Mouse (Mus musculus) neural tube, embryonic 15.5 days (tissue): ENCODE results near the gene Tmem230. TPM values are rescaled to one million over a fixed set of nuclear protein-coding genes. Genes with fewer than 3 reads are reported as not detected.
A peak's percentile ranks its signal among the peaks of the same experiment; 100 is the strongest.
"Not testable (repeated sequence)": the region's sequence is repeated elsewhere in the genome, so short reads cannot be mapped to it uniquely, and the experiment has no call there.

Experiments
- ATAC-seq: fragments of 200-750 bp; cut with Nextera tagmentation; 2 replicates; pipeline ENCODE4 v1.8.0; 2017; ENCODE audit warnings: mild to moderate bottlenecking, moderate TSS enrichment, moderate library complexity; ENCODE audit not compliant: low FRiP score
- H3K27ac ChIP-seq: fragments of 300-500 bp; sonication (generic); replicated peaks from 2 replicates; pipeline ENCODE4 v1.5.1; 2015; ENCODE audit warnings: mild to moderate bottlenecking, inconsistent platforms
- H3K27me3 ChIP-seq: fragments of 300-500 bp; sonication (generic); replicated peaks from 2 replicates; pipeline ENCODE4 v1.6.1; 2015; ENCODE audit warnings: inconsistent platforms
- H3K36me3 ChIP-seq: fragments of 300-500 bp; sonication (generic); 2 replicates; pipeline ENCODE4 v1.6.1; 2015; ENCODE audit warnings: inconsistent platforms
- H3K4me1 ChIP-seq: fragments of 300-500 bp; sonication (generic); 2 replicates; pipeline ENCODE4 v1.6.1; 2015; ENCODE audit warnings: inconsistent platforms
- H3K4me2 ChIP-seq: fragments of 300-500 bp; sonication (generic); 2 replicates; pipeline ENCODE4 v1.6.1; 2015; ENCODE audit warnings: inconsistent platforms, mild to moderate bottlenecking, moderate library complexity
- H3K4me3 ChIP-seq: fragments of 300-500 bp; sonication (generic); replicated peaks from 2 replicates; pipeline ENCODE4 v1.5.1; 2015; ENCODE audit warnings: mild to moderate bottlenecking, inconsistent platforms
- H3K9ac ChIP-seq: fragments of 300-500 bp; sonication (generic); replicated peaks from 2 replicates; pipeline ENCODE4 v1.6.1; 2015; ENCODE audit warnings: mild to moderate bottlenecking, inconsistent platforms
- H3K9me3 ChIP-seq: fragments of 300-500 bp; sonication (generic); replicated peaks from 2 replicates; pipeline ENCODE4 v1.6.1; 2016; ENCODE audit warnings: inconsistent platforms
- WGBS: fragments of 180-500 bp; shearing (Covaris S2); methylation state at CpG from one replicate; pipeline ENCODE4 v1.1.7; 2015; ENCODE audit warnings: mixed read lengths; 5-methylcytosine and 5-hydroxymethylcytosine counted together
- polyA plus RNA-seq: library from polyadenylated mRNA; unstranded; fragments of >200 nt; fragmentation: Nextera tagmentation; extraction: Ambion mirVana; gene quantifications from 2 replicates; pipeline ENCODE4 v1.2.1, GENCODE M21; 2015

Gene Tmem230
- polyA plus RNA-seq, 1 experiment from 2014 or later, result 40.8 TPM

DNA sequence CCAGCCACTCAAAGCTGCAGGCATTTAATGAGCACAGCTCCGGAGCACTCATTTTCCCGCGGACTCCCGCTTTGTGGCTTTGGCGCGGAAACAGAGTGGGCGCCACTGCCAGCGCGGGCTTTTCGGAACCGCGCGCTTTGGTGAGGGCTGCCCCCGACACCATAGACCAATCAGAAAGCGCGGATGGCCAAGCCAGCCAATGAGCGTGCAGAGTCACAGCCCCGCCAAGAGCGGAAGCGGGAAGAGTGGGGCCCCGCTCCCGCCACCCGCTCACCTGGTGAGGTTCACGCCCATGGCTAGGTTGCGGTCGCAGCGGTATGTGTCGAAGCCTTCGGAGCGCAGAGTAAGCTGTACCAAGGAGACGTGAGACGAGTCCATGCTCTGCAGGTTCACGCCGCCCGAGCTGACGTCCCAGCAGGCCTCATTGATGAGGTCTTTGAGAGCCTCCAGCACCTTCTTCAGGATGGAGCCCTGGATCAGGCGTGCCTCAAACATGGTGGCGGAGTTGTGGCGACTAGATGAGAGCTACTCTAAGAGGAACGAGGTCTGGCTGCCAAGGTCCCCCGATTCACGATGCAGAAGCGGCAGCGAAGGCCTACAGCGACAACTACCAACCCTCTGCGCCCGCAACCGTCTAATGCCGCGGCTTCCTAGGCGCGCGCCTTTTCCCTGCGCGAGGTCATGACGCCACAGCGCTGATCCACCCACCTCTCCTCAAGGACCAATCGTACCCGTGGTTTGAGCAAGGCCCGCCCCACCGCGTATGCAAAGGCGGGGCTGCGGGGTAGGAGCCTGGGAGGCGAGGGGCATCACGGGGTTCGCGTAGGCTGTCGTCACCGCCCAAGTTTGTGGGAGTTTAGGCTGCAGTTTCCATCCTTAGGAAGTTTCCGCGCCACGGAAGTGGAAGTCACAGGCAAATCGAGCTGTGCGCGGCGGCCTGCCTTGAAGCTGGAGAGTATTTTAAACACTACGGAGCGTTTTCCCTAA, 5.2 kb upstream of the Tmem230 start, which contains the start of gene Pcna:
Gene Pcna (minus strand): TSS at position 773 of the 987 bp plus-strand sequence.
- peak; percentile 99 for ATAC-seq
- peaks cover 21% of the 10 kb centered on the region for H3K4me1 ChIP-seq
- H3K36me3 ChIP-seq, result peaks cover 6% of the 10 kb centered on the region
- WGBS, result under 1% methylated on average over 78 of the region's 79 CpGs
- H3K9ac ChIP-seq, result peak within 1 kb of the TSS; percentile 54
- peak within 1 kb of the TSS; percentile 82 for H3K27ac ChIP-seq
- H3K9me3 ChIP-seq, result no peaks in the 10 kb centered on the region
- H3K4me2 ChIP-seq, result peak within 1 kb of the TSS; percentile 91
- H3K27me3 ChIP-seq, result no peaks in the 10 kb centered on the region
- H3K4me3 ChIP-seq, result peak within 1 kb of the TSS; percentile 62

DNA sequence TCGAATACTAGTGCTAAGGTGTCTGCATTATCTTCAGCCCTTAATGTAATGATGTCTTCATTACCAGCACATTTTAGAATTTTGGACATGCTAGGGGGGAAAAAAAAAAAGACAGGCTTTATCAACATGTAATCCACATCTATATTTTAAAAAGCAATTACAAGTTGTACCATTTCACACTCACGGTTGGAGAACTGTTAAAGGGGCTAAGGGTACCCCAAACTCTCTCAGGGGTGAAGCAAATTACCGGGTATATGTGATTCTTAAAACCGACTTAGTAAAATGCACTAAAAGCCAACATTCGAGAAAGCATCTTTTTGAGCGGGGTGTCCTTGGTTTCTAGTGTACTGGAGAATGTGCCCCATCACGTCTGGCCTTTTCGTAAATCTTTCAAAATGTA, 4.3 kb upstream of the Tmem230 start:
- 10% methylated on average over 8 of the region's 8 CpGs for WGBS
- Histone ChIP-seq H3K27ac (no peak overlapping the region; the same call in 1 of the 2 replicates), H3K4me3 (peak overlapping the region; percentile 62), H3K27me3 (no peaks in the 10 kb centered on the region), H3K4me1 (peaks cover 23% of the 10 kb centered on the region), H3K4me2 (peak overlapping the region; percentile 91), H3K9ac (peak overlapping the region; percentile 54), H3K9me3 (no peaks in the 10 kb centered on the region), H3K36me3 (peaks cover 6% of the 10 kb centered on the region)
- ATAC-seq, result no peak

DNA sequence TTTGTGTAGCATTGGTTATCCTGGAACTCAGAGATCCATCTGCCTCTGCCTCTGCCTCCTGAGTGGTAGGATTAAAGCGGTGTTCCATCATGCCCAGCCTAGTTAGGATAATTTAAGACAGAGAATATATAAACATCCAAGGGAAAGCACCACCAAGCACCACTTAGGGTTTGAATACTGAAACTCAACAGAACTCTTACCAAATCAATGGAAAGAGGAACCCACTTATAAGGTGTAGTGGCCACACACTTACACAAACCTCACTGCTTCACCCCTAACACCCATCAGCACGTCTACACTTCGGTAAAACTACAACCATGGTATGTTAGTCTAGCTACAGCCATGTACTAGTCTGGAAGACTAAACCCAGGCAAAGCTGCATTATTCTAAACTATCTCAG, 4.2 kb downstream of the Tmem230 start:
- H3K27me3 ChIP-seq, result no peaks in the 10 kb centered on the region
- no peak overlapping the region for H3K9ac ChIP-seq
- ATAC-seq, result no peak
- 95% methylated on average over 3 of the region's 3 CpGs for WGBS
- H3K4me3 ChIP-seq, result no peak overlapping the region
- no peaks in the 10 kb centered on the region for H3K9me3 ChIP-seq
- H3K4me1 ChIP-seq, result peaks cover 14% of the 10 kb centered on the region
- H3K36me3 ChIP-seq, result peaks cover 6% of the 10 kb centered on the region
- H3K4me2 ChIP-seq, result no peak overlapping the region
- no peak overlapping the region for H3K27ac ChIP-seq

DNA sequence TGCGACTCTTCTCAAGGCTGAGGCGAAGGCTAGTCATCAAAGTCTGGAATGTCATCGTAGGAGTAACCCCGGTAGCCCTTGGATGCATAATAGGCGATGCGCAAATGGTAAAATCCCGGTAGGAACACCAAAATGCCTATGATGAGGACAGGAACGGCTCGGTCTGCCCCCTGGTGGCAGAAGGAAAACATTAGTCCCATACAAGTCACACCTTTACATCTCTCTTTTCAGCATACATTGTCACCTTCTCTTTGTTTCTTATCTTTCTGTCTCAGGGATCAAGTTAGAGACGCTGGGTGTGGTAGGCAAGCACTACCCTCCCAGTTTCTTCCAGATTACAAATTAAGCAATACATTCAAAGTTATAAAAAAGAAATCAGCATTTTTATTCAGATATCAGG, 7.2 kb downstream of the Tmem230 start:
- not testable (repeated sequence) for H3K9ac ChIP-seq, H3K36me3 ChIP-seq, H3K4me1 ChIP-seq, H3K9me3 ChIP-seq, H3K4me3 ChIP-seq, H3K4me2 ChIP-seq, H3K27me3 ChIP-seq, H3K27ac ChIP-seq
- WGBS, result 32% methylated on average over 8 of the region's 10 CpGs
- peak; percentile 69; the same call in 1 of the 2 replicates for ATAC-seq

DNA sequence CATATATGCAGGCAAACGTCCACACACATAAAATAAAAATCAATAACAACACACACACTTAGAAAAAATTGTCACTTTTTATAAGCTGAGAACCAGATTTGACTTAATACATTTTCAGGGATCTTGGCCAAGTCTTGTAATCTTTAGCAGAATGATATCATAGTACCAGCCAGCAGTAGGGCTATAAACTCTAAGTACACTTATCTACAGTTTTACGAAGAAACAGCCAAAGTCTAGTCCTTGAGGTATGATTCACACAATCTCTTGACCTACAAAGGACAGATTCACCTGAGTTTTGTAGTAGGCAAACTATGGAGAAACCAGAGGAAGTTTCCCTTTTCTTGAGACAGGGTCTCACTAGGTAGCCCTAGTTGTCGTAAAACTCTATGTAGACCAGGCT, 8.2 kb downstream of the Tmem230 start:
- not testable (repeated sequence) for H3K9me3 ChIP-seq, H3K36me3 ChIP-seq, H3K9ac ChIP-seq, ATAC-seq, H3K4me3 ChIP-seq, H3K27me3 ChIP-seq, H3K4me1 ChIP-seq, H3K27ac ChIP-seq, H3K4me2 ChIP-seq
- WGBS, result 97% methylated on average over 3 of the region's 3 CpGs

DNA sequence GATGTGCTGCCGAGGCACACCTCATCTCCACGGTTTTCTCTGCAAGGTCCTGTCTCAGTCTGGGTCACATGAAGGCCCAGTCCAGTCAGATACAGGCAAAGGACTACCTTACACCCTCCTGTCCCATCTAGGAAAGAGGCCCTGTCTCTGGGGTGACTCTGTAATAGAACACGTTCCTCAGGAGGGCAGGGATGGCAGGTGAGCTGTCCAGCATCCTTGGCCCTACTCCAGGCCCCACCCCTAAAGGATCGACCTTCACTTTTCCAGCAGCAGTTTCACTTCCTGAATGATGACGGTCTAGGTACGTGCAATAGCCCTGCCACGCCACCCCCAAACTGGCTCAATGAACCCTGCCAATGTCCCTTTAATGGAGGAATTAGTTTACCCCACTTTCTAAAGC, 11.6 kb downstream of the Tmem230 start:
- H3K9ac ChIP-seq, result no peak overlapping the region
- no peaks in the 10 kb centered on the region for H3K9me3 ChIP-seq
- no peak overlapping the region for H3K4me3 ChIP-seq
- ATAC-seq, result no peak
- no peaks in the 10 kb centered on the region for H3K4me1 ChIP-seq
- WGBS, result 82% methylated on average over 7 of the region's 7 CpGs
- H3K4me2 ChIP-seq, result no peak overlapping the region
- H3K27me3 ChIP-seq, result no peaks in the 10 kb centered on the region
- H3K36me3 ChIP-seq, result no peaks in the 10 kb centered on the region
- no peak overlapping the region for H3K27ac ChIP-seq

DNA sequence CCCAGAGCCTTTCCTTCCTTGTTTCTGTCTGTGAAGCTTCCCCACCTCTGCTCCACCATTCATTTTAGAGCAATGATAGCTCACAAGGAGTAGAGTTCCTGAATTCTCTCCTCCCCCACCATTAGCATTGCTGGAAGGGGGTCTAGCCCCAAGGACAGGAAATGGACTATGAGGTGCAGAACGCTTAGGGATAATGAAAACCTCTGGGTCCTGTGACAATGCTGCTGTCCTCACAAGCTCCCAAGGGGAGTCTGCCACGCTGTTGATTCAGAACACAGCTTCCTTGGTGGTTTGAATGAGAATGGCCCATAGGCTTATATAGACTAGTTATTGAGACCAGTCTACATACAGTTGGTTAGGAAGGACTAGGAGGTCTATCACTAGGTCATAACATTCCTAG, 12.3 kb downstream of the Tmem230 start:
- WGBS, result 46% methylated on average over 2 of the region's 2 CpGs
- Histone ChIP-seq H3K27ac (no peak overlapping the region), H3K9ac (no peak overlapping the region), H3K4me2 (no peak overlapping the region), H3K36me3 (no peaks in the 10 kb centered on the region), H3K4me1 (no peaks in the 10 kb centered on the region), H3K27me3 (no peaks in the 10 kb centered on the region), H3K4me3 (no peak overlapping the region), H3K9me3 (no peaks in the 10 kb centered on the region)
- no peak for ATAC-seq

DNA sequence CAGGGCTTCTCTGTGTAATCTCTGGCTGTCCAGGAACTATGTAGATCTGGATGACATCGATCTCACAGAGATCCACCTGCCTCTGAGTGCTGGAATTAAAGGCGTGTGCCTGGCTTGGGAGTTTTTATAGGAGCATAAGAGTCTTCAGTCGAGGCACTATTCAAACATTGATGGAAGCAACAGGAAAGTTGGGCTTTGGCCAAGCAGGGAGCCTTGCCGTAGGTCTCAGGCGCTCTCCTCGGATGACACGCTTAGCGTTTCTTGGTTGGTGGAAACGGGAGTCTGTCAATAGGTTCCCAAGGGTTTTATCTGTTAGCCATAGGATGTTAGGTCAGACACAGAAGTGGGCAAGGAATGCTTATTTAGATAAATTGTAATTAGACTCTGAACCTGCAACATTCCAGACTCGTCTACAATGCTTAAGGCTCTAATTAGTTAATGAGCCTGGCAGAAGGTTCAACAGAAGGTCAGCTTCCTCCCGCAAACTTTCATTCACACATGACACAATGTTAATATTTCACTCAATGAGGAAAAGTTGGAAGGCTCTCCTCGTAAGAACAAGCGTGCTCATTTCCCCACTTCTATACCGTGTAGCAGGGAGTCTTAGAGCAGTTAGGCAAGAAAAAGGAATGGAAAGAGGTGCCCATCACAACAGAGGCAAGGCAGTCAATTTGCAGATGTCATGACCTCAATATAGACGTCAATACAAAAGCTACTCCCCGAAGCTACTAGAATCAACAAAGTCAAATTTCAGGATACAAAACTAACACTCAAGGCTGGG, 13.4 kb downstream of the Tmem230 start:
- H3K4me1 ChIP-seq, result no peaks in the 10 kb centered on the region
- no peaks in the 10 kb centered on the region for H3K27me3 ChIP-seq
- no peaks in the 10 kb centered on the region for H3K9me3 ChIP-seq
- H3K9ac ChIP-seq, result no peak overlapping the region
- H3K36me3 ChIP-seq, result no peaks in the 10 kb centered on the region
- no peak for ATAC-seq
- H3K27ac ChIP-seq, result no peak overlapping the region
- H3K4me3 ChIP-seq, result no peak overlapping the region
- WGBS, result 65% methylated on average over 16 of the region's 16 CpGs
- no peak overlapping the region for H3K4me2 ChIP-seq

DNA sequence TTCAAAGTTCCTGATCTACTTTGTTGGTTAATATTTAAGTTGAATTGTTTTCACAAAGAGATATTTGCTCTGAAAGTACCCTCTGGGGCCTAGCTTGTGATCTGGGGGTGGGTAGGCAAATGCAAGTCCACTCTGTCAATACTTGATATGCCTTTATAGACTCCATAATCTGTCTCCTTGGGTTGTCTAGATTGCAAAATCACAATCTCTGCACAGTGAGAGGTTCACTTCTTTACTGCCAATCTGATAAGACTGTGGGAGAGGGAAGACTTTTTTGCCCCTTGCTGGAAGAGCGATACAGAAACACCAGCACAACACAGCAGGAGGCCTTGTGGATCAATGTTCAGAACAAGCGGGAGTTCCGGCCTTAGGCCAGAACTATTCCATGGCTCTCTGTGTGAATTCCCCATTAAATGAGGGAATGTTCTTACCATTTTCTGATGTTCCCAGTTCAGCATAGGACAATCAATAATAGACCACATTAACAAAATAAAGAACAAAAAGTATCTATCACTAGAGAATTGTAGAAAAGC, 15.1 kb downstream of the Tmem230 start:
- no peak overlapping the region for H3K9ac ChIP-seq
- H3K9me3 ChIP-seq, result no peaks in the 10 kb centered on the region
- 74% methylated on average over 3 of the region's 3 CpGs for WGBS
- H3K4me3 ChIP-seq, result no peak overlapping the region
- no peaks in the 10 kb centered on the region for H3K4me1 ChIP-seq
- no peaks in the 10 kb centered on the region for H3K36me3 ChIP-seq
- H3K27me3 ChIP-seq, result no peaks in the 10 kb centered on the region
- H3K27ac ChIP-seq, result no peak overlapping the region
- ATAC-seq, result no peak
- no peak overlapping the region for H3K4me2 ChIP-seq

DNA sequence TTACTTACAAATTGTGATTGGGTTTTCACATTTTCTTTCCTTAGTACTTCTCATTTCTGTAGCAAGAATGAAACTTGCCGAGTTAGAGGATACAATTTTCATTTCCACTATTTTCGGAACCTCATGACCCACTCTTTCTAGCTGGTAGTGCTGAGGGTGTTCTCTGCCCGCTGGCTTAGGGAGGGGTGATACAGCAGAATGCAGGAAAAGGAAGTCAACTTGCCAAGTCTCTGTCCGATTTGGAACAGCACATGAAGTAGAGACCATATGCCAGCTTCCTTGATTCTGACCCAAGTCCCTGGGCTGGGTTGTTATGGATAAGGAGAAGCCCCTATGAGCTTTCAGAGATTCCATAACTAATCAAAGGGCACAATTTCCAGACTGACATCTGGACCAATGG, 23.2 kb downstream of the Tmem230 start:
- WGBS, result 90% methylated on average over 4 of the region's 4 CpGs
- Histone ChIP-seq H3K9me3 (no peaks in the 10 kb centered on the region), H3K4me1 (no peaks in the 10 kb centered on the region), H3K9ac (no peak overlapping the region), H3K4me2 (no peak overlapping the region), H3K36me3 (no peaks in the 10 kb centered on the region), H3K27ac (no peak overlapping the region), H3K4me3 (no peak overlapping the region), H3K27me3 (no peaks in the 10 kb centered on the region)
- no peak for ATAC-seq

DNA sequence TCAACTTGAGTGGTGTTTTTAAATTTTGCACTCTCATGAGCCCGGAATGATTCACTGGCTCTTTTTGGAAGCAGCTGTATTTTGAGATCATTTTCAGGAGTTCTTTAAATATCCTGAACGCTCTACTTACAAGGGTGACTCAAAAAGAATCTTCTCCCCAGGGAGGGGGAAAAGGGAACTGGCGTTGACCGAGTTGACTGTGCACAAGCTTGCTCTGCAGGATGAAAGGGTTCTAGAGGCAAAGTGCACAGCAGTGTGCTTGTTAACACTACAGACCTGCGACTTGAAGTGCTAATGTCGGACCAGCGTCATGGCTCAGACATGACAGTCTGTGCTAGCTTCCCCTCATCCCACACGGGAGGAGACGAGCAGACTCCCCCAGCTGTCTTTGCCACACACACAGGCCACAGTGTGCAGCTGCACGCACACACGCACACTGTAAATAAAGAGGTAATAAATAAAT, 26.0 kb downstream of the Tmem230 start:
- Histone ChIP-seq H3K27ac (no peak overlapping the region), H3K4me1 (no peaks in the 10 kb centered on the region), H3K27me3 (no peaks in the 10 kb centered on the region), H3K4me3 (no peak overlapping the region), H3K36me3 (no peaks in the 10 kb centered on the region), H3K4me2 (no peak overlapping the region), H3K9me3 (no peaks in the 10 kb centered on the region), H3K9ac (no peak overlapping the region)
- no peak for ATAC-seq
- WGBS, result 74% methylated on average over 11 of the region's 11 CpGs
